Mouse (Mus musculus) mouse trophoblast stem cell (cell line): Measurements from ENCODE around the gene Gad1.
"Not testable (repeated sequence)": the region's sequence is repeated elsewhere in the genome, so short reads cannot be mapped to it uniquely, and the experiment has no call there.

Experiments
- in situ Hi-C, 2 experiments: fragments of 300-500 bp; cut with MseI, MboI; formaldehyde crosslinking; loops; 2 replicates in 1 of 2; 3 replicates in 1 of 2; pipeline ENCODE4 v1.15.1; 2025

Gad1 gene

GRCm38 (mm10) chr2:70552772-70553171 lies at the start of gene Gad1:
Gene Gad1, plus strand, starts transcription at chr2:70553072.
- in situ Hi-C loops: loop anchor here (10.0 to 25.0 kb wide), 3 partner anchors 328 to 418 kb away; no protein-coding TSS in a partner anchor

GRCm38 (mm10) chr2:70503436-70503835 lies 49.4 kb upstream of the Gad1 start:
- in situ Hi-C loops: no loop called here

DNA sequence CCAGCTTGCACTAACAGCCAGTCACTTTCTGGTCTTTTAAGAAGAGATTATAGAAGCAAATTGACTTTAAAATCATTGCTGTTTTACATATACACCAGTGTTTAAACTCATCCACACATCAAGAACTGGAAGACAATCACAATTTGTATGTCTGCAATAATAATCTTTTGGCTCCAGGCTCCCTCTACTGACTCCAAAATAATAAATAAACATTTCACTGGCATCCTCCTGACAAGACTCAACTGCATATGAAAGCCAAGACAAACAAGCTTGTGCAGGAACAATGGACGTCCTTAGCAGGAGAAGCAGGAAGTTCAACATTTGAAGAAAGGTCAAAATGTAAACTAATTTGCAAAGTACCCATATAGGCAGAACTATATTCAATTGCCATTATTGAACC lies 47.6 kb upstream of the Gad1 start:
- in situ Hi-C loops: no loop called here

- in situ Hi-C loops: no loop called here
Measured at GRCm38 (mm10) chr2:70505896-70506295, 47.0 kb upstream of the Gad1 start.

DNA sequence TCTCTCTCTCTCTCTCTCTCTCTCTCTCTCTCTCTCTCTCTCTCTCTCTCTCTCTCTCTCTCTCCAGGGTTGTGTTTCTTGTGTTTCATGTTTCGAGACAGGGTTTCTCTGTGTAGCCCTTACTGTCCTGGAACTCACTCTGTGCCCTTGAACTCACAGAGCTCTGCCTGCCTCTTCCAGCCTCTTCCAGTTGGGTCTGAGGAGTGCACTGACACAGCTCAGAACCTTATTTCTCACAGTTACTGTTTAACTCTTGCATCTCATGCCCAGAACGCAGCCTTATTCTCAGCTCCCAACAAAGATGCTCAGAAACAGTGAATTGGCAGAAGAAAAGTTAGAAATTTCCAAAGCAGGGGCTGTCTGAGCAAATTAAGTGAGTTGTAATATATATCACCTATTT lies 46.5 kb upstream of the Gad1 start:
- in situ Hi-C loops: no loop called here

- in situ Hi-C loops: no loop called here
Measured at GRCm38 (mm10) chr2:70508496-70508895, 44.4 kb upstream of the Gad1 start, which contains the start of gene Erich2. Gene Erich2, plus strand, starts transcription at chr2:70508819.

GRCm38 (mm10) chr2:70509021-70509632 lies 43.7 kb upstream of the Gad1 start:
- in situ Hi-C loops: no loop called here

- in situ Hi-C loops: not testable (repeated sequence)
Measured at GRCm38 (mm10) chr2:70538283-70538682, 14.6 kb upstream of the Gad1 start.

- in situ Hi-C loops: loop anchor here (10.0 to 25.0 kb wide), 3 partner anchors 326 to 416 kb away; no protein-coding TSS in a partner anchor
Measured at GRCm38 (mm10) chr2:70550671-70551070, 2.2 kb upstream of the Gad1 start.

GRCm38 (mm10) chr2:70551446-70551845 lies 1.4 kb upstream of the Gad1 start:
- in situ Hi-C loops: loop anchor here (10.0 to 25.0 kb wide), 3 partner anchors 327 to 417 kb away; no protein-coding TSS in a partner anchor

GRCm38 (mm10) chr2:70552067-70552598 lies 739 bp upstream of the Gad1 start:
- in situ Hi-C loops: loop anchor here (10.0 to 25.0 kb wide), 3 partner anchors 327 to 417 kb away; no protein-coding TSS in a partner anchor

DNA sequence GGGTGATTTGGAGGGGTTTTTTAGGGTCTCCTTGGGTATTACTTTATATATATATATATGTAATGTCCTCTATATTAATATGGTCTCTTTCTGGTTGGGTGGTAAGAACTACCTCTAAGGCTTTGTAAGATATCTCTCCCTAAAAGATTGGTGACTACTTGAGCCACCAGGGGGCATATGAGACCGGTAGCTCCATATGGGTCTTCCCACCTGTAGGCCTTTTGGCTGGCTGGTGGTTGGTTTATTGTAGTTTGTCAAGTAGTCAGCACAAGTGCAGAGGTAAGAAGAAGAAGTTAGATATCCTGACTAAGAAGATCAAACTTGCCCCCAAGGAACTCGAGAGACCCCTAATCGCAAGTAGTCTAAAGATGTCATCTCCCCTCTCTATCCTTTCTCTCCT lies 954 bp downstream of the Gad1 start:
- in situ Hi-C loops: loop anchor here (10.0 to 25.0 kb wide), 3 partner anchors 329 to 419 kb away; no protein-coding TSS in a partner anchor

GRCm38 (mm10) chr2:70558112-70558842 lies 5.4 kb downstream of the Gad1 start:
- in situ Hi-C loops: loop anchor here (10.0 to 25.0 kb wide), 3 partner anchors 333 to 423 kb away; no protein-coding TSS in a partner anchor

- in situ Hi-C loops: loop anchor here (10.0 to 25.0 kb wide), 3 partner anchors 334 to 424 kb away; no protein-coding TSS in a partner anchor
Measured at GRCm38 (mm10) chr2:70558843-70559451, 6.1 kb downstream of the Gad1 start.

DNA sequence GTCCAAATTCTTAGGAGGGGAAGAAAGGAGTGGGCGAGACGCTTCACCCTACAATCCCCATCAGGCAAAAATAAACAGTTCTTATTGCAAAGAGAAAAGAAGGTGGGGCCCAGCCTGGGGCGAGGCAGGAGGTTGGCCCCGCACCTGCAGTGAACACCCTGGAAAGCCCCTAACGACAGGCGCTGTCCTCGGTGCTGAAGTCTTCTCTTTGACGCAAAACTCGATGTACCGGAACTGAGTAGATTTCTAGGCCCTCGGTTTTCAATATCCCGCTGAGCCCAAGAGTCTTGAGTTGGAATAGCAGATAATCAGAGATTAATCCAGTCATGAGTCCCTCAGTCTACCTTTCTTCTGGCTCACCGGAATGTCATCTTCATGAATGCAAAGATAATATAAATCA lies 6.6 kb downstream of the Gad1 start:
- in situ Hi-C loops: loop anchor here (10.0 to 25.0 kb wide), 3 partner anchors 335 to 425 kb away; no protein-coding TSS in a partner anchor

DNA sequence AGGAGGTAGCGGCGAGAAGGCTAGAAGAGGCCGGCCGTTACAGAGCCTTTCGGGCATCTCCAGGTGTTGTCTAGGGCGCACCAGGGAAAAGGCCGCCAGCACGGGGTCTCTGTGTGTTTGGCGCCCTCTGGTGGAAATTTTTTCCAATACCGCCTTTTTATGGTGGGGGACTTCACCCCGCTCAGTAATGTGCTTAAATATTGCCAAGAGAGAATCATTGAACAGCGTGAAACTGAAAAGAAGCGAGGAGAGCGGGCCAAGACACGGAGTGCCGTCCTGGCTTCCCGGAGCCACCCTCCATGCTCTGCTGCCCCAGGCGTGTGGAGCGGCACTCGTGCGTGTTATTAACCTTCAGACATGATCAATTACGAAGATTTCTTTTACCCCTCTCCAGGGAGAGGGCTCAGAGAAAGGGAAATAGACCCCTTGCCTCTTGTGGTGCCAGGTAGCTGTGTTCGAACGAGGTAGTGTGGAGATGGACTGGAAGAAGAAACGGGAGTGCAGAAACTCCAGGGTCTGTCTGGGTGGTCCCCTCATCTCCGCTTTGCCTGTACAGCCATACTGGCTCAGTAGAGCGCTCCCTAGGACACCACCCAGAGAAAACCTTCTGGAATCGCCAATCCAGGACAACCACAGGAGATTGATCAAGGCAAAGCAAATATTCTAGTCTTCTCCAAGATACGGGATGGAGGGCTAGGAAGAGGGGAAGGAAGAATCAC lies 8.4 kb downstream of the Gad1 start:
- in situ Hi-C loops: loop anchor here in 1 of 2 experiments (5.0 to 25.0 kb wide), 2 partner anchors 334 to 424 kb away; no protein-coding TSS in a partner anchor

- in situ Hi-C loops: loop anchor here in 1 of 2 experiments (5.0 to 25.0 kb wide), 2 partner anchors 335 to 425 kb away; no protein-coding TSS in a partner anchor
Measured at GRCm38 (mm10) chr2:70562011-70562491, 9.2 kb downstream of the Gad1 start.

- in situ Hi-C loops: loop anchor here in 1 of 2 experiments (5.0 to 25.0 kb wide), 2 partner anchors 335 to 425 kb away; no protein-coding TSS in a partner anchor
Measured at GRCm38 (mm10) chr2:70562611-70562980, 9.7 kb downstream of the Gad1 start.

- in situ Hi-C loops: loop anchor here in 1 of 2 experiments (5.0 to 25.0 kb wide), 2 partner anchors 336 to 426 kb away; no protein-coding TSS in a partner anchor
Measured at GRCm38 (mm10) chr2:70562981-70563671, 10.3 kb downstream of the Gad1 start.
